Mouse (Mus musculus) midbrain, postnatal 0 days (tissue): ENCODE data around the gene Gm20388. TPM values are rescaled to one million over a fixed set of nuclear protein-coding genes. Genes with fewer than 3 reads are reported as not detected.

Source experiments
- ATAC-seq: fragments of 200-750 bp; cut with Nextera tagmentation; 2 replicates; pipeline ENCODE4 v1.8.0; 2017; ENCODE audit warnings: moderate number of reproducible peaks, mild to moderate bottlenecking, moderate TSS enrichment, moderate library complexity; ENCODE audit not compliant: low FRiP score
- DNase-seq: peaks from one replicate; pipeline ENCODE4 v3.0.0-alpha.2; 2015; ENCODE audit warnings: low spot score
- H3K27ac ChIP-seq: fragments of 300-500 bp; sonication (generic); 2 replicates; pipeline ENCODE4 v1.5.1; 2014; ENCODE audit warnings: low read depth, mild to moderate bottlenecking, low read length, mixed read lengths
- H3K27me3 ChIP-seq: fragments of 300-500 bp; sonication (generic); 2 replicates; pipeline ENCODE4 v1.6.1; 2014; ENCODE audit warnings: low read length, control low read depth, mixed read lengths; ENCODE audit not compliant: insufficient read depth
- H3K36me3 ChIP-seq: fragments of 300-500 bp; sonication (generic); 2 replicates; pipeline ENCODE4 v1.6.1; 2014; ENCODE audit warnings: low read length, control low read depth, mixed read lengths; ENCODE audit not compliant: insufficient read depth
- H3K4me1 ChIP-seq: fragments of 300-500 bp; sonication (generic); 2 replicates; pipeline ENCODE4 v1.6.1; 2014; ENCODE audit warnings: mild to moderate bottlenecking, control low read depth, antibody characterized with exemption, low read length, mixed read lengths; ENCODE audit not compliant: insufficient read depth
- H3K4me2 ChIP-seq: fragments of 300-500 bp; sonication (generic); 2 replicates; pipeline ENCODE4 v1.6.1; 2014; ENCODE audit warnings: low read depth, mild to moderate bottlenecking, low read length, mixed read lengths; ENCODE audit not compliant: poor library complexity, severe bottlenecking
- H3K4me3 ChIP-seq: fragments of 300-500 bp; sonication (generic); 2 replicates; pipeline ENCODE4 v1.5.1; 2014; ENCODE audit warnings: low read depth, mild to moderate bottlenecking, low read length, moderate library complexity
- H3K9ac ChIP-seq: fragments of 300-500 bp; sonication (generic); replicated peaks from 2 replicates; pipeline ENCODE4 v1.6.1; 2014; ENCODE audit warnings: mild to moderate bottlenecking, low read length, moderate library complexity, mixed read lengths; ENCODE audit not compliant: poor library complexity, severe bottlenecking
- H3K9me3 ChIP-seq: fragments of 300-500 bp; sonication (generic); 2 replicates; pipeline ENCODE4 v1.6.1; 2016; ENCODE audit warnings: low read length, control low read depth
- CTCF ChIP-seq: IDR thresholded peaks from 2 replicates; pipeline ENCODE4 v1.5.1; 2016; ENCODE audit warnings: antibody characterized with exemption, mild to moderate bottlenecking
- WGBS: fragments of 180-500 bp; shearing (Covaris S2); extraction: QIAGEN DNeasy Blood & Tissue Kit; methylation state at CpG from one replicate; pipeline ENCODE4 v1.1.7; 2014; 5-methylcytosine and 5-hydroxymethylcytosine counted together
- polyA plus RNA-seq: library from polyadenylated mRNA; unstranded; fragments of >200 nt; fragmentation: Nextera tagmentation; extraction: Ambion mirVana; gene quantifications from 2 replicates; pipeline ENCODE4 v1.2.1, GENCODE M21; 2015
- total RNA-seq: library from RNA; depleted of rRNA; stranded (reverse); fragments of >200 nt; gene quantifications from 2 replicates; pipeline ENCODE4 v1.2.3, GENCODE M21; 2014

The Gm20388 gene
- total and polyA plus RNA-seq, 2 experiments from 2014 or later: 74.2 TPM; not detected in 1

DNA sequence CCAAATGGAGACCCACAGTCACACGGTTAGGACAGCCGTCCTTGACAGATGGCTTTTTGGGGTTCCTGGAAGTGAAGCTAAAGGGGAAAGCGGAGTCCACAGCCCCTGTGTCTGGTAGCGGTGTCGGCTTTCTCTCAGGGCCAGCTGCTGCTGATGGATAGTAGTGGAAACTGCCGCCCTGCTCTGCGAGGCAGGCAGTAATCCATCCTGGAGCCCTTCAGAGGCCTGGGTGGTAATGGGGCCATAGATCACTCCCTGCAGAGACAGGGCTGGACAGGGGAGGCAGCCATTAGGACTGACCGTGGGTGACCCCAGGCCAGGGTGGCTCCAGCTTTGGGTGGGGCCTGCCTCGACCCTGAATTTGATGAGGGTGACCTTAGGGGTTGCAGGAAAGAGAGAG is 463.9 kb downstream of the Gm20388 start:
- Histone ChIP-seq H3K27me3 (no peaks in the 10 kb centered on the region), H3K4me1 (peaks cover 4% of the 10 kb centered on the region; the same call in 1 of the 2 replicates), H3K4me3 (no peak overlapping the region), H3K9ac (no peak overlapping the region), H3K9me3 (no peaks in the 10 kb centered on the region), H3K36me3 (no peaks in the 10 kb centered on the region), H3K27ac (no peak overlapping the region), H3K4me2 (no peak overlapping the region)
- no peak for ATAC-seq
- 54% methylated on average over 9 of the region's 9 CpGs for WGBS
- no peak for TF ChIP-seq CTCF
- no peak for DNase-seq

GRCm38 (mm10) chr8:120375170-120375569 is 464.5 kb downstream of the Gm20388 start:
- 50% methylated on average over 5 of the region's 5 CpGs for WGBS
- no peak for ATAC-seq
- Histone ChIP-seq H3K4me2 (no peak overlapping the region), H3K9me3 (no peaks in the 10 kb centered on the region), H3K4me1 (peaks cover 4% of the 10 kb centered on the region; the same call in 1 of the 2 replicates), H3K27ac (no peak overlapping the region), H3K4me3 (no peak overlapping the region), H3K36me3 (no peaks in the 10 kb centered on the region), H3K27me3 (no peaks in the 10 kb centered on the region), H3K9ac (no peak overlapping the region)
- no peak for TF ChIP-seq CTCF
- no peak for DNase-seq

GRCm38 (mm10) chr8:120376215-120376614 is 465.6 kb downstream of the Gm20388 start:
- Histone ChIP-seq H3K36me3 (no peaks in the 10 kb centered on the region), H3K9me3 (no peaks in the 10 kb centered on the region), H3K27me3 (no peaks in the 10 kb centered on the region), H3K4me1 (peaks cover 4% of the 10 kb centered on the region; the same call in 1 of the 2 replicates), H3K4me2 (no peak overlapping the region), H3K27ac (no peak overlapping the region), H3K9ac (no peak overlapping the region), H3K4me3 (no peak overlapping the region)
- DNase-seq (no peak), ATAC-seq (no peak)
- no peak for TF ChIP-seq CTCF
- WGBS: 47% methylated on average over 4 of the region's 4 CpGs

DNA sequence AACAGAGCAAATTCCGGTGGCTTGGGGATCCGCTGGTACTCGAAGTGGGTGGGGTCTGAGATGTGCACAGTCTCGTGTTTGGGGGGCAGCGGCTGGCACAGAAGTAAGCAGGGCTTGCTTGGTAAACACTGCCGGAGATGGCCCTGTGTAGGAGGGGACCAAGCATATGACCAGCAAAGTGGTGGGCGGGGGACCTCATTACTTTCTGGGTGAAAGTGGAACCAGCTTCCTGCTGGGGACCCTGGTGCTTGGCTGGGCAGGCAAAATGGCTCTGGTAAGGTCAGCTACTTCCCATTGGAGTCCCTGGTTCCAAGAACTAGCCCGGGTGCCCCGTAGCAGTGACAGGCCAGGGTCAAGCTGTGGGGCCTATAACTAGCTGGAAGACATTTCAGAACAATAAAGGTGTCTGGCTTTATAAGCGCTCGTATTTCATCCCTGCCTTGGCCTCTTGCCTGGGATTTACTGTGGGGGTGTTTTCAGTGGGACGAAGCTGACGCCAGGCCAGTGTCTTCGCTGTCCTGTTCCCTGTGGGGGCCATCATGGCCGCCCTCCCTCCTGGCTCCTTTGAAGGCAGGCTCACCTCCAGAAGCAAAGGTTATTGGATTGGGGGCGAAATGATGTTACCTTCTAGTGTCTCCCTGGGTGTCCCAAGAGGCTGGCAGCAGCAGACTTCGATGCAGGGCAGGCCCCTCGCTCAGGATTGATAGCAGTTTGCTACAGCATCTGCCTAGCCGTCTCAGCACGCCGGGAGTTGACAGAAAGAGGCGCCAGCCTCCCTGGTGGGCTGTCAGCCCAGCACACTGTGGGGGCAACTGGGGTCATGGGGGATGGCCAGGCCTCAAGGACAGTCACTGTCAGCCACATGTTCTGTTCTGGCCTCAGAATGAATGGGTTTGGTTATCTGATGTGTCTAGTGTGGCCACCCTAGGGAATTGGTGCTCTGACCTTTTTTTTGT is 466.5 kb downstream of the Gm20388 start:
- no peak overlapping the region for H3K9ac ChIP-seq
- 60% methylated on average over 22 of the region's 22 CpGs for WGBS

GRCm38 (mm10) chr8:120377803-120378189 is 467.2 kb downstream of the Gm20388 start:
- no peaks in the 10 kb centered on the region for H3K36me3 ChIP-seq
- peaks cover 13% of the 10 kb centered on the region; the same call in 1 of the 2 replicates for H3K4me1 ChIP-seq
- no peak overlapping the region for H3K4me3 ChIP-seq
- no peaks in the 10 kb centered on the region for H3K9me3 ChIP-seq
- TF ChIP-seq CTCF: no peak
- no peak overlapping the region for H3K9ac ChIP-seq
- no peak overlapping the region for H3K4me2 ChIP-seq
- H3K27ac ChIP-seq: no peak overlapping the region
- no peak for DNase-seq
- WGBS: 70% methylated on average over 7 of the region's 7 CpGs
- no peaks in the 10 kb centered on the region for H3K27me3 ChIP-seq
- no peak for ATAC-seq

More for the DNA sequence above, 466.5 kb downstream of the Gm20388 start:
- Histone ChIP-seq H3K27me3 (no peaks in the 10 kb centered on the region), H3K4me3 (no peak overlapping the region), H3K36me3 (no peaks in the 10 kb centered on the region), H3K27ac (no peak overlapping the region), H3K9me3 (no peaks in the 10 kb centered on the region), H3K4me1 (peaks cover 8% of the 10 kb centered on the region; the same call in 1 of the 2 replicates), H3K4me2 (no peak overlapping the region)
- no peak for TF ChIP-seq CTCF
- ATAC-seq: no peak
- DNase-seq: no peak

GRCm38 (mm10) chr8:120378306-120378705 is 467.7 kb downstream of the Gm20388 start:
- H3K4me3 ChIP-seq: no peak overlapping the region
- no peak for ATAC-seq
- no peaks in the 10 kb centered on the region for H3K9me3 ChIP-seq
- no peaks in the 10 kb centered on the region for H3K36me3 ChIP-seq
- no peak for DNase-seq
- H3K27ac ChIP-seq: no peak overlapping the region
- H3K4me1 ChIP-seq: peaks cover 13% of the 10 kb centered on the region; the same call in 1 of the 2 replicates
- H3K4me2 ChIP-seq: no peak overlapping the region
- H3K9ac ChIP-seq: no peak overlapping the region
- 42% methylated on average over 14 of the region's 16 CpGs for WGBS
- no peaks in the 10 kb centered on the region for H3K27me3 ChIP-seq
- no peak for TF ChIP-seq CTCF
